Mouse (Mus musculus): Measurements from ENCODE around the gene Mrpl54.

DNA sequence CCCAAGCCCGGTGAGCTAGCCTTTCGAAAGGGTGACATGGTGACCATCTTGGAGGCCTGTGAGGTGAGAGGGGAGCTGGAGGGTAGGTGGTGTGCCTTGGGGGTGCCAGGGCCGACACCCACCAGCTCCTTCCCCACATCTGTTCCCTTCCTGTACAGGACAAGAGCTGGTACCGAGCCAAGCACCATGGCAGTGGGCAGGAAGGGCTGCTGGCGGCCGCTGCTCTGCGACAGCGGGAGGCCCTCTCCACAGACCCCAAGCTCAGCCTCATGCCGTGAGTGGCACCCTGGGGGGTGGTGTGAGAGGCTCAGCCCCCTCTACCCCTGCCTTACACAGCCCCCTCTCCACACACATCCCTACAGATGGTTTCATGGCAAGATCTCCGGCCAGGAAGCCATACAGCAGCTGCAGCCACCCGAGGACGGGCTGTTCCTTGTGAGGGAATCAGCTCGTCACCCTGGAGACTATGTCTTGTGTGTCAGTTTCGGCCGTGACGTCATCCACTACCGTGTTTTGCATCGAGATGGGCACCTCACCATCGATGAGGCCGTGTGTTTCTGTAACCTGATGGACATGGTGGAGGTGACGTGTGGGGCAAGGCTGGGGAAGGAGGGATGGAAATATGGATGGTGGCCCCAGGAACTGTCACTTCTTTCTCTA is 7.4 kb downstream of the Mrpl54 start:
- TF ChIP-seq POLR2AphosphoS2 (IDR thresholded peaks at IDR 0.05; ENCODE audit: low read length), result no peak
- TF ChIP-seq CTCF (IDR thresholded peaks at IDR 0.05 in 2 of 3, conservative IDR thresholded peaks at IDR 0.05 in 1 of 3; ENCODE audit: control insufficient read depth in 1 of 3, insufficient read depth in 1 of 3, low read depth in 2 of 3, low read length in 3 of 3, poor library complexity in 1 of 3, severe bottlenecking in 1 of 3), result no peak
- TF ChIP-seq POLR2A (IDR thresholded peaks at IDR 0.05; ENCODE audit: control insufficient read depth in 1 of 2, insufficient read depth in 1 of 2, low read depth in 1 of 2, low read length in 2 of 2, poor library complexity in 1 of 2), result no peak
- no peak for TF ChIP-seq GATA1 (IDR thresholded peaks at IDR 0.05; ENCODE audit: low read depth, low read length)
- TF ChIP-seq MAFK (IDR thresholded peaks at IDR 0.05; ENCODE audit: borderline replicate concordance, low read depth, low read length), result no peak
- TF ChIP-seq EP300 (IDR thresholded peaks at IDR 0.05; ENCODE audit: low read depth in 1 of 2, low read length in 2 of 2), result no peak
- no peak for TF ChIP-seq MYC (IDR thresholded peaks at IDR 0.05; ENCODE audit: low read depth, low read length)
- TF ChIP-seq NRF1 (IDR thresholded peaks at IDR 0.05; ENCODE audit: insufficient read depth, low read depth, low read length, poor library complexity, severe bottlenecking), result no peak
- no peak for TF ChIP-seq USF1 (IDR thresholded peaks at IDR 0.05; ENCODE audit: low read depth, low read length)
- TF ChIP-seq BHLHE40 (IDR thresholded peaks at IDR 0.05; ENCODE audit: borderline replicate concordance, low read depth, low read length), result no peak
- no peak for TF ChIP-seq HCFC1 (IDR thresholded peaks at IDR 0.05; ENCODE audit: low read depth, low read length)
- TF ChIP-seq KAT2A (conservative IDR thresholded peaks at IDR 0.05; ENCODE audit: low read depth, low read length), result no peak
- TF ChIP-seq TCF12 (IDR thresholded peaks at IDR 0.05; ENCODE audit: low read depth, low read length), result no peak
- no peak for TF ChIP-seq ZC3H11A (IDR thresholded peaks at IDR 0.05; ENCODE audit: low read depth, low read length)

Data from MEL (cell line).